Mouse (Mus musculus): ENCODE measurements around the gene Ppp1r1b.

The Ppp1r1b gene

GRCm38 (mm10) chr11:98347385-98348082 is 670 bp upstream of the Ppp1r1b start:
- no peak for DNase-seq (ENCODE audit: low spot score in 2 of 2)

GRCm38 (mm10) chr11:98349308-98349707 is 1.1 kb downstream of the Ppp1r1b start:
- no peak for DNase-seq (ENCODE audit: low spot score in 2 of 2)

GRCm38 (mm10) chr11:98352272-98352990 is 4.2 kb downstream of the Ppp1r1b start:
- DNase-seq (ENCODE audit: low spot score in 2 of 2): no peak

GRCm38 (mm10) chr11:98353651-98354211 is 5.5 kb downstream of the Ppp1r1b start:
- no peak for DNase-seq (ENCODE audit: low spot score in 2 of 2)

- DNase-seq (ENCODE audit: low spot score in 2 of 2): no peak
Observed at GRCm38 (mm10) chr11:98354445-98354844, 6.2 kb downstream of the Ppp1r1b start.

- DNase-seq (ENCODE audit: low spot score in 2 of 2): no peak
Observed at GRCm38 (mm10) chr11:98355732-98356299, 7.6 kb downstream of the Ppp1r1b start.

GRCm38 (mm10) chr11:98356625-98357394 is 8.6 kb downstream of the Ppp1r1b start:
- no peak for DNase-seq (ENCODE audit: low spot score in 2 of 2)

GRCm38 (mm10) chr11:98357396-98358160 is 9.4 kb downstream of the Ppp1r1b start:
- no peak for DNase-seq (ENCODE audit: low spot score in 2 of 2)

GRCm38 (mm10) chr11:98358161-98359083 is 10.2 kb downstream of the Ppp1r1b start, which contains the start of gene Stard3:
Gene Stard3 (plus strand): TSS chr11:98358368.
- DNase-seq (ENCODE audit: low spot score in 2 of 2): peak; percentile 74 to 92

GRCm38 (mm10) chr11:98360866-98361521 is 12.8 kb downstream of the Ppp1r1b start:
- no peak for DNase-seq (ENCODE audit: low spot score in 2 of 2)

GRCm38 (mm10) chr11:98363817-98364216 is 15.6 kb downstream of the Ppp1r1b start:
- no peak for DNase-seq (ENCODE audit: low spot score in 2 of 2)

- no peak for DNase-seq (ENCODE audit: low spot score in 2 of 2)
Observed at GRCm38 (mm10) chr11:98364410-98364809, 16.2 kb downstream of the Ppp1r1b start.

GRCm38 (mm10) chr11:98366290-98366689 is 18.1 kb downstream of the Ppp1r1b start:
- no peak for DNase-seq (ENCODE audit: low spot score in 2 of 2)

- no peak for DNase-seq (ENCODE audit: low spot score in 2 of 2)
Observed at GRCm38 (mm10) chr11:98367171-98367862, 19.1 kb downstream of the Ppp1r1b start.

- no peak for DNase-seq (ENCODE audit: low spot score in 2 of 2)
Observed at GRCm38 (mm10) chr11:98367863-98368186, 19.6 kb downstream of the Ppp1r1b start.

GRCm38 (mm10) chr11:98369337-98369736 is 21.1 kb downstream of the Ppp1r1b start:
- no peak for DNase-seq (ENCODE audit: low spot score in 2 of 2)

- DNase-seq (ENCODE audit: low spot score in 2 of 2): no peak
Observed at GRCm38 (mm10) chr11:98370588-98370987, 22.4 kb downstream of the Ppp1r1b start.

GRCm38 (mm10) chr11:98371556-98372240 is 23.5 kb downstream of the Ppp1r1b start:
- no peak for DNase-seq (ENCODE audit: low spot score in 2 of 2)
